Mouse (Mus musculus) monocyte, adult 2 months (primary cell): ENCODE results near the gene Eif5.
"Not testable (repeated sequence)": the region's sequence is repeated elsewhere in the genome, so short reads cannot be mapped to it uniquely, and the experiment has no call there.

Experiments
- DNase-seq, 2 experiments: peaks; one replicate each; pipeline ENCODE4 v3.0.0; 2022; ENCODE audit warnings: low spot score in 2 of 2, low read depth in 1 of 2

Eif5 gene

DNA sequence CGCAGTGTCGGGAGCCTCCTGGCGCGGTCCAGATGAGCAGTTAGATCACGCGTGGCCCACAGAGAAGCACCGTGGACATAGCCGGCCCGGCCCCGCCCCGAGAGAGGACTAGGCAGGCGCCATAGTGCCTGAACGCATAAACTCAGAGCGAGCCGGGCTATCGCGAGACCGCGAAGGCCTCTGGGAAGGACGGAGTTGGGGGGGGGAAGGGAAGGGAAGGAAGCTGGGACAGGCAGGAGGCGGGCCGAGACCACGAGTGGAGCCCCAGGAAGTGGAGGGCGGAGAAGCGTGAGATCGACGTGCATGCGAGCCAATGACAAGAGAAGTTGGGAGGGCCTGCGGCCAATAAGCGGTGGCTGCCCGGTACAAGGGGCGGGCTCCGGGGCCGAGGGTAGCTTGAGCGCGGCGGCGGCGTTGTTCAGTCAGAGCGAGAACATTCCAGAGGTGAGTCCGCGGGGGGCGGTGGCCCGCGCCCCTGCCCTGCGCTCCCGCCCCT lies at the start of gene Eif5:
TSS of gene Eif5 (plus strand) at position 221 of the 496 bp plus-strand sequence.
- DNase-seq: peak; percentile 98

DNA sequence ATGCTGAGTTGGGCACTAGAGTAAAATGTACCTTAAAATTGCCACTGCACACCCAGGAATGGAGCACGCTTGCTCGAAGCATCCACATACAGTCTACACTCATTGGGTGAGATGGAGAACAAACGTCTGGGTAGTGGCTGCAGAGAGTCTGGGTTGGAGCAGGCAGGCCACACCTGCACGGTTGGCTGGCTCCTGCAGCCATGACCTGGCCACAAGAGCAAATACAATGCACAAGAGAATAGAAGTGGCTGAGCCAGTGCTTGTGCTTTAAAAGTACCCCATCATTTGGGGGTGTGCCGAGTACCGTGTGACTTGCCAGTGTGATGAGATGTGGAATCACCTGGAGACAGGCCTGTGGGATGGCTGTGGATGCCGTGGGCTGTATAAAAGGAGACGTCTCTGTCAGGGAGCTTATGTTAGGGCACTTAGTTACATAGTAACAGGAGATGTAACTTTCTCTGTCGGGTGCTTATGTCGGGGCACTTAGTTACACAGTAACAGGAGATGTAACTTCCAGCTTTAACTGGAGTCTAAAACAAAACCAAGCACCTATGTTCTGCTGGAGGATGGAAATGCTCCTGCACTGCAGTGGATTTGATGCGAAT lies 48.5 kb upstream of the Eif5 start:
- no peak for DNase-seq

- DNase-seq: no peak
These were observed 42.9 kb upstream of the Eif5 start for GRCm38 (mm10) chr12:111494931-111495330.

DNA sequence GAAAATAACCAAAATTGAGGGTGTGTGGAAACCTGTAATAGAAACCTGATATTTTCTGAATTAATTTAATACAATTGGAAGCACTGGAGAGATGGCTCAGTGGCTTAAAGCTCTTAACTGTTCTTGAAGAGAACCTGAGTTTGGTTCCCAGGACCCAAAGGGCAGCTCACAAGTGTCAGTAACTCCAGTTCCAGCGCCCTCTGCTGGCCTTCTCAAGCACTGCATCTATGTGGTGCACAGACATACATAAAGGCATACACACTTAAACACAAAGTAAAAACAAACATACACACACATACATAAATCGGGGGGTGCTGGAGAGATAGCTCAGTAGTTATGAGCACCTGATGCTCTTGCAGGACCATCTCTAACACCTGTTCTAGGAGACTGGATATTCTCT lies 40.7 kb upstream of the Eif5 start:
- no peak for DNase-seq

DNA sequence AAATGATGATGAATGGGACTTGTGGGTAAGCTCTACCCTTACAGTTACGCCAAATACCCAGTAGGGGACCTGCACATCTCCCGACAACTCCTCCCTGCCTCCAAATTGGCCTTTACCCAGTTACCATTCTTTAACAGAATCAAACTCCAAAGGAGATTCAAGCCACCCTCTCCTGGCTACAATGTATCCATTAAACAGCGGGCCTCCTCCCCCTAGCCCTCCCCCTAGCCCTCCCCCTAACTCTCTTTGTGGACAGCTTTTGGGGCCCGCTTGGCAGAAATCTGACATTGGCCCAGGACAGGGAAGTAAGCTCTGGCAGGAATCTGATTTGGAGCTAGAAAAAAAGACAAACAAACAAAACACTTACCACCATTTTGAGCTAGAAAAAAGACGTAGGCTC lies 38.2 kb upstream of the Eif5 start:
- DNase-seq: no peak

GRCm38 (mm10) chr12:111500725-111501124 lies 37.1 kb upstream of the Eif5 start:
- no peak for DNase-seq

- no peak for DNase-seq
These were observed 34.7 kb upstream of the Eif5 start for GRCm38 (mm10) chr12:111503063-111503567.

GRCm38 (mm10) chr12:111503571-111503970 lies 34.2 kb upstream of the Eif5 start:
- no peak for DNase-seq

DNA sequence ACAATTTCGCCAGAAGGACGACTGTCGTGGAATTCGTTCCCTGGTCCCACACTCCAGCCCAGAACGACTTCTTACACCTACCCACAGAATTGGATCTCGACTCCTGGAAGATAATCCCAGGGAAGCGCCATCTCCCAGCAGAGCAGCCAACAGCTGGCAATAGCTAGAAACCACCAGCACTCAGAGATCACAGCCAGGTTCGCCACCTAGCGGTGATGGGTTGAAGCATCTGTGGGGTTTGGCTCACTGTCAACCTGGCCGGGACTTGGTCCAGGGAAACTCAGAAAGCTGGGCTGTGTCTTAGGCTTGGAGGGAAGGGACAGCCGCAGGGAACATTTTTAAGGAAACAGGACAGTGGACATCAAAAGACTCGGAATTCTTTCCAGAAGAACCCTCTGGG lies 32.9 kb upstream of the Eif5 start:
- DNase-seq: peak; percentile 45 to 64

GRCm38 (mm10) chr12:111507001-111507400 lies 30.8 kb upstream of the Eif5 start:
- DNase-seq: no peak

DNA sequence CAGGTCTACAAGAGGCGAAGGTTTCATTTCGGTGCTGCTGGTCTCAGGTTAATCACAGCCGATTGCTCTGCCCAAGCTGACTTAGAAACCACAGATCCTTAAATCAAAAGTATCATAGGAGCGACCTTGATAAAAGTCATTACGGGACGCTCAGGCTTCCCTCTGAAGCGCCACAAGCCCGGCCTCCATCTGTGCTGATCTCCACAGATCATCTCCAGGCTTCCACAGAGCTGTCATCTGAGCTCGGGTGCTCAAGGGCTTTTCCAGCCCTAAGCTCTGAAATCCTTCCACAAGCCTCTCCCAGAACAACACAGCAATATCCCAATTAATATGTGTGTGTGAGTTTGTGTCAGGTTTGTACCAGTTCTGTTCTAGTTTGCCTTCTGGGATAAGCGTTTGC lies 29.9 kb upstream of the Eif5 start:
- no peak for DNase-seq

GRCm38 (mm10) chr12:111508438-111508837 lies 29.4 kb upstream of the Eif5 start:
- not testable (repeated sequence) for DNase-seq

GRCm38 (mm10) chr12:111512572-111513063 lies 25.2 kb upstream of the Eif5 start:
- DNase-seq: no peak

GRCm38 (mm10) chr12:111513673-111514072 lies 24.1 kb upstream of the Eif5 start:
- DNase-seq: no peak

- no peak for DNase-seq
These were observed 23.5 kb upstream of the Eif5 start for GRCm38 (mm10) chr12:111514231-111514792.

GRCm38 (mm10) chr12:111514874-111515649 lies 22.8 kb upstream of the Eif5 start:
- no peak for DNase-seq

GRCm38 (mm10) chr12:111515920-111516319 lies 21.9 kb upstream of the Eif5 start:
- no peak for DNase-seq

GRCm38 (mm10) chr12:111516826-111517225 lies 21.0 kb upstream of the Eif5 start:
- DNase-seq: no peak

DNA sequence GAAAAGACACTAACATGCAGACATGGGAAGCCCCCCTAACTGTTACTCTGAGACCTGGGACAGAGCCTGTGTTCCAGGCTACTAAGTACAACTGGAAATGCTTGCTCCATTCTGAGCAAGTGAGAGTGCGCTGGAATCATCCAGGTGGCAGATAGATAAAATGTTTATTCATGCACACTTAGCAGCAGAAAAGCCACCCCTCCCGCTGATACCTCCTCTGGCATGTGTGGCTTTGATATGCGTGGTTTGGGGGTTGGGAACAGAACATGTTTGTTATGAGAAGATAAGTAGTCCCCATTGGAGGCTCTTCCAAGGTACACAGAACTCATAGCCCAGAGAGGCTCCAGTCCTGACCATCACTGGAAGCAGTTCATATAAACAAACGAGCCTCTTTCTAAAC lies 19.9 kb upstream of the Eif5 start:
- no peak for DNase-seq

GRCm38 (mm10) chr12:111518391-111518790 lies 19.4 kb upstream of the Eif5 start:
- no peak for DNase-seq

- no peak for DNase-seq
These were observed 18.0 kb upstream of the Eif5 start for GRCm38 (mm10) chr12:111519821-111520220.

- DNase-seq: no peak
These were observed 16.8 kb upstream of the Eif5 start for GRCm38 (mm10) chr12:111520994-111521393.
